Mouse (Mus musculus) 3134 (cell line): ENCODE results near the gene Vegfb.

ENCODE experiments used
- DNase-seq: peaks from one replicate; pipeline ENCODE4 v3.0.0-alpha.2; 2011; ENCODE audit warnings: low spot score; ENCODE audit not compliant: insufficient read length; ENCODE audit errors: extremely low read depth

Vegfb gene

GRCm38 (mm10) chr19:6942764-6943163 lies 44.7 kb downstream of the Vegfb start:
- DNase-seq, result no peak

GRCm38 (mm10) chr19:6942249-6942691 lies 45.2 kb downstream of the Vegfb start, which contains the start of gene Gpr137:
Gene Gpr137, minus strand, starts transcription at chr19:6942480.
- DNase-seq, result peak; percentile 94

GRCm38 (mm10) chr19:6941372-6942248 lies 45.8 kb downstream of the Vegfb start, which contains the start of gene Bad:
Gene Bad, plus strand, starts transcription at chr19:6941861.
- peak; percentile 90 for DNase-seq

- no peak for DNase-seq
Measured at GRCm38 (mm10) chr19:6940396-6941351, 46.8 kb downstream of the Vegfb start.

- no peak for DNase-seq
Measured at GRCm38 (mm10) chr19:6939106-6940002, 48.1 kb downstream of the Vegfb start.

- DNase-seq, result no peak
Measured at GRCm38 (mm10) chr19:6937541-6938465, 49.6 kb downstream of the Vegfb start.

- no peak for DNase-seq
Measured at GRCm38 (mm10) chr19:6936299-6936698, 51.2 kb downstream of the Vegfb start.

- DNase-seq, result no peak
Measured at GRCm38 (mm10) chr19:6934195-6934977, 53.1 kb downstream of the Vegfb start, which contains the start of gene Kcnk4. Gene Kcnk4, minus strand, starts transcription at chr19:6934515.

- no peak for DNase-seq
Measured at GRCm38 (mm10) chr19:6933436-6934194, 53.8 kb downstream of the Vegfb start.

GRCm38 (mm10) chr19:6933102-6933435 lies 54.4 kb downstream of the Vegfb start:
- DNase-seq, result no peak
